Mouse (Mus musculus) liver (tissue): ENCODE measurements at regions not wholly inside any gene's neighbourhood (a gene's known extent, or its start where the extent isn't known, plus 50 kb on each side); places are given as distances from the start of the nearest gene placed in this dataset.

Source experiments
- DNase-seq: peaks from one replicate; pipeline ENCODE4 v3.0.0-alpha.2; 2020; ENCODE audit warnings: mixed read lengths

DNA sequence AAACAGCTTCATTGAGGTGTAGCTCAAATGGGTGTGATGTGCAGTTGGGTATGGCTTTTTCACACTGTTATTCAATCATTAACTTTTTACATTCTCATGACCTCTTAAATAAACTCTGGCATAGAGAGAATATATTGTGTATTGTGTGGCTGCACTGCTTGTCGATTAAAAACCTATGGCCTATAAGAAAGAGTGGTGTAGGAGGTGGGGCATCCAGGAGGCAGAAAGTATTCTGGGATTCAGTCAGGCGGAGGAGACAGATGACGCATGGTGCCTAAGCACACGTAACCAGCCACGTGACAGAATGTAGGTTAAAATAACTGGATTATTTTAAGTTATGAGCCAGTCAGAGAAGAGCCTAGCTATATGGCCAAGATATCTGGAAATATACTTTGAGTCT, 78.2 kb upstream of the Slc16a7 start:
- DNase-seq, result no peak

DNA sequence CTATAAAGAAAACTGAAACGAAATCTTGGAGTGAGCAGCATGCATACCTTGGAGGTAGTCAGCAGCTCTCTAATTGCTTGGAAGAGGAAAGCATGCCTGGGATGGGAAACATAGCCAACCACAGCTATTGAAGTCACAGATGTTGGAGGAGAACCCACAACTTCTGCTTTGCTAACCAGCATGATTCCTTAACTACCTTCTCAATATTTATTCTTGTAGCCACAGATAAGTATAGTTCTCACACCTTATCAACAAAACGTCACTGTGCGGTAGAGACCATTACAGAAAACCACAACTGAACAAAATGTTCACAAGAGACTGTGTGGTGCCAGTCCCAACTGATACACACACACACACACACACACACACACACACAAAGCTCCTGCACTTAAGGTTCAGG, 99.1 kb upstream of the Slc16a7 start:
- no peak for DNase-seq

GRCm38 (mm10) chr10:125490395-125490794, 101.1 kb upstream of the Slc16a7 start:
- DNase-seq, result no peak

DNA sequence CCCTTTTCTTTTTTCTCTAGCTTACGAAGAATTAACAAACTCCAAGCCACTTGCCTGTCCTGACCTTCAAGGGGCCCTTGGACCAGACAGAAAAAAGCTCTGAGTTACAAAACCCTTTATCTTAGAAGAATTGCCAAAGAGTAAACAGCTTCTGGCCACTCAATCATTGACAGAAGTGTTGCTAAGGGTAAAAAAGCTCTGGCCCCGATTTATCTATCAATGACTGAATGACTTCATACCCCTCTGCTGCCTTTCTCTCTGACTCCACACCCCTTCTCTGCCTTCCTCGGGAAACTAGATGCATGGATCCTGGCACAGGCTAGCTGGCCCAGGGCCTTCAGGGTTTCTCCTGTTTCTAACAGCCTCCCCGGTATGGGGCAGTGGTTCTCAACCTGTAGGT, 105.2 kb upstream of the Slc16a7 start:
- DNase-seq, result no peak

- DNase-seq, result no peak
These were observed 109.1 kb upstream of the Slc16a7 start for GRCm38 (mm10) chr10:125498347-125498746.

GRCm38 (mm10) chr10:125500338-125500737, 111.1 kb upstream of the Slc16a7 start:
- no peak for DNase-seq

- DNase-seq, result no peak
These were observed 125.8 kb upstream of the Slc16a7 start for GRCm38 (mm10) chr10:125515026-125515425.

- DNase-seq, result no peak
These were observed 141.6 kb upstream of the Slc16a7 start for GRCm38 (mm10) chr10:125530876-125531275.

- DNase-seq, result no peak
These were observed 149.1 kb upstream of the Slc16a7 start for GRCm38 (mm10) chr10:125538316-125538715.

DNA sequence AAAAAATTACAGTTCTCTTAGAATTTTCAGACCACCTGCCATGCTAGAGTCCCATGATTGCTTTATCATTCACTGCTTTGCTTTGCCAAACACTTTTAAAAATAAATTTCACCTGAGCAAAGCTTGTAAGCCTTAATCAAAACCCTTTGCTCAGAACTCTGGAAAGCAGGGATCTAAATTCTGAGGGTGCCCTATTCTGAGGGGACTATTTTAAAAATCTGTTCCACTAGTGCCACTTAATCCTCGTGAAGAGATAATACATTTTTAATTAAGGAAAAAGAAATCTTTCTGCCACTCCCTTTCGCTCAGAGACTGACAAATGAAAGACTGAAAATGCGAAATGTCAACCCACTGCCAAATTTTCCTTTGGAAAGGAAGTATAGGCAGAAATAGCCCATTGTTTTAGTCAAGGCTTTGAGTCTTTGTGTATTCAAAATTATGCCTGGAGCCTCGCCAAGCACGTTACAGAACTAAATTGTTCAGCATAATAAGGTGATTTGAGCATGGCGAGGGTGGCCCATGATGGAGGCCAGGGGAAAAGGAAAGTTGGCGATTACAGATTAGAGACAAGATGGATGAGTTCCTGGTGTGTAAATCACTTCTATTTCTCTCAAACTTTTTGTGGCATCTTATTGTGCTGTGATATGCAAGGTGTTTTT, 197.4 kb upstream of the Slc16a7 start:
- no peak for DNase-seq

GRCm38 (mm10) chr10:125593006-125593405, 203.7 kb upstream of the Slc16a7 start:
- no peak for DNase-seq

DNA sequence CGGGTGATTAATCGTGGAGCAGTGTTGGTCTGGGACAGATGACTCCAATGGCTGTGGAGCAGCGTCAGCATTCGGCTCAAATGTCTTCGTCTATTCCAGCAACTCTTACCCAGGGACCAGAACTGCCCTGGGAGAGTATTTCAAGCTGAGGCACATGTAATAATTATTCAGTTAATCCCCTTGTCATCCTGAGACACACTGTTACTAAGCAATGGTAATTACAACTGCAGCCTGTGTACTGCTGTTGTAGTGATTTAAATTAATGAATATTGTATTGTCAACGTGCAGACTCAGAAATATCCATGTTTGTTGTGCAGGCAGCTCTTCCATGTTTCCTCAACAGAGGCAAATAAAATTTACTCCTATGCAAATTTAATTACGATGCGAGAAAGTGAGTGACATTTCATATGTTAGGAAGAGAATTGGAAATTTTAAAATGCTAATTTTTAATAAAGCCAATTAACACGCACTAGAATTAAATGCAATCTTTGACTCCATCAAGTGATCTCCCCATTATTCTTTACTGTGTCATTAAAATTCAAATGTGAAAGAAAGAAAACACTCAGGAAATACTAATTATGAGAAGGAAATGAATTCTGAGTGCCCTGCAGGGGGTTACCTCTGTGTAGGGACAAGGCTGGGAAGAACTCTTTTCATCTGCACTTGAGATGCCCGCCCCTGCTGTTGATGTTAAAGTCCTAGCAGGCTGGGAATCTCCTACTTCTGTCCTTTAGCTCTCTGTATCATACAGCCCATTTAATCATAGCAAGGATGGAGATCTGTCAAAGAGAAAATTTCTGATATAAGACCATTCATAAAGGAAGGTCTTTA, 218.7 kb upstream of the Slc16a7 start:
- DNase-seq, result no peak

- DNase-seq, result no peak
These were observed 221.1 kb upstream of the Slc16a7 start for GRCm38 (mm10) chr10:125610353-125610752.

DNA sequence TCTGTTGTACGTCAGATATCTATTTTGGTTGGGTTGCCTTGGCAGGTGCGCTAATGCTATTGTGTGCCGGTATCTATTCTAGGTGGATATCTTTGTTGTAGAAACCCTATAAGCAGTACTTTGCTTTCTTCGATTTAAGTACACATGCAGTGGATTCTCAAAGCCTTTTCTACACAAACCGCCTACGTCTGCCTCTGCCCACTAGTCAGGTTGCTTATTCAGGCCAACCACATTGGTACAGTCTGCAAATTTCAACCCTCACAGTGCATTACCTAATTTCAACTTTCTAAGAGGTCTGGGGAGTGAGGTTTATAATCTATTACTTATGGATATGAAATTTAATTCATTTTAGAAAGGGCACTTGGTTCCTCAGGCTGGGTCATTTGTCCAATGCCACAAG, 223.5 kb upstream of the Slc16a7 start:
- no peak for DNase-seq

DNA sequence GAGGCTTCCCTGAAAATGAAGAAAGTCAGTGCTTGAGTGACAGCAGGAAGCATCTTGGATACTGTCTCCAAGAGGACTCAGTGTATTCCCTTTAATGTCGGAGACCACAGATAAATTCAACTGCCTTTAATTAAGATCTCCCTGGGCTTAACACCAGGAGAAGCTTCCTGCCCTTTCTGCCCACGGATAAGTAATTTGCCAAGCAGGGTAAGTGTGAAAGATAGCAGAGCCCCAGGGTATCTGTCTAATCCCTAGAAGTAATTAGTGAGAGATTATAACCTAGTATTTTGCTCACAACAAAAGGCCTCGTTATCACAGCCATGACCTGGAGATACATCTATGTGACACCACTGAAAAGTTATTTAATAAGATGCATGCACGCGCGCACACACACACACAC, 232.1 kb upstream of the Slc16a7 start:
- no peak for DNase-seq

DNA sequence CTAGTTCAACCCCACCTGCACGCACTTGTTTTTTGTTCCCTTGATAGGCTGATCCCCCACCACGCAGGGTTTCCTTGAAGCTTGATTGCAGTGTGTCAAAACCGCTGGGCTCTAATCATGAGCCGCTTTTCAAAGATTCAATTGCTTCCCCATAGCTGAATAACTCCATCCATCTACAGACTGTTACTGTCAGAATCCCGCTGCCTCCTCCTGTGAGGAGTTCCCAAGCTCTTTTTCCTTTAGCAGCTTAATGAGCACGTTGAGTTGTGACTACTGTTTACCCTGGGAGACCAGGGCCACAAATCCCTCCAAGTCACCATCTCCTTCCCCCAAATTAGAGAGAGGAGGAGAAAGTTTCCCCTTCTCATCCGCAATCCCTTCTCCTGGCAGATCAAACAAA, 234.6 kb upstream of the Slc16a7 start:
- no peak for DNase-seq

DNA sequence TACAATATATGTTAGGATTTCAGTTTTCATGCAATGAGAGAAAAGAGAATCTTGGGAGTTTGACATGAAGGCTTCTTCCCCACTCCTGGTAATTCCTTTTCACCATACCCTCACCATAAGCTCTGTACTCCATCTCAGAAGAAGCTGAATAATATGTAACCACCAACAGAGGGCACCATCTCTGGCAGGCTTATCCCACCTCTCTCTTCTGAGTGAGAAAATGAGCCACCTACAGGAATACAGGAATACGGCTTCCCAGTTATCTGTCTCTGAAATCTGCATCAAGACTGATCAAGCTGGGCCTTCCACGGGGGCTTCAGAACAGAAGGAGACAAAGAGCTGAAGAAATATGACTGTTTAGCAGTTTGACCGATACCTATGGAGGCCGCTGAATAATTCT, 278.6 kb upstream of the Slc16a7 start:
- no peak for DNase-seq

DNA sequence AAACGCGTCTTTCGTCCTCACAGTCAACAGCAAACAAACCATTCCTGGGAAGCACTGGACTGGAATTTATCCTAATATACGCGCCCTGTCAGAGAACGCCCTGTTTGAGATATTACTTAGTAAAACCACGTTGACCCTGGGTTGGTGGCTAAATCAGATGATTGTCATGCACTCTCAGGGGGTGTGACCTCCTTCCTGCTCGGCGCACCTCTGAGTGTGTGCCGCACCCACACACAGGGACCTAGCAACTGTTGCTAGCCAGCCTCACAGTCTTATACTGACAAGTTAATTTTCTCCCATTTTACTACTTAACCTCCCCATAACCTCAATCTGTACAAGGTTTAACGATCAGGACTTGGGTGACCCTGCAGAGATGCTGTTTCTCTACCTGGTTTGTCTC, 284.4 kb upstream of the Slc16a7 start:
- DNase-seq, result no peak

GRCm38 (mm10) chr10:125679644-125680043, 286.3 kb upstream of the Lrig3 start:
- no peak for DNase-seq

GRCm38 (mm10) chr10:125685130-125685529, 280.8 kb upstream of the Lrig3 start:
- DNase-seq, result no peak

- no peak for DNase-seq
These were observed 272.5 kb upstream of the Lrig3 start for GRCm38 (mm10) chr10:125693505-125693904.

DNA sequence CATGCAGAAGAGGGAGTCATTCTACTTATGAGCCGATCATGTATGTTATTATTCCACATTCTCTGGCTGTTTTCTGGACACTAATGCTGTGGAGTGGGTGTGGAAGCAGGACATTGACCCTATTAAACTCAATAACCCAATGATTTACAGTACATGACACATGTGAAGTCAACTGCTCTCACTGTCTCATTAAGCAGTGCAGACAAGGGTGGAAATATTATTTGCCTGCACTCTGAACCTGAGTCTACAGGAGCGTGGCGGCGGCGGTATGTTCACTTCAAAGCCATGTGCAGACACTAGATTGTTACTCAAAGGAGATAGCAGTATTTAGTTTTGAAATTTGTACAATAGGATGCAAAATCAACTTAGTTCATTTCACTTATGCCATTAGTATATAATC, 269.8 kb upstream of the Lrig3 start:
- no peak for DNase-seq

GRCm38 (mm10) chr10:125725077-125725680, 240.8 kb upstream of the Lrig3 start:
- peak; percentile 41 for DNase-seq

- DNase-seq, result peak; percentile 13
These were observed 240.3 kb upstream of the Lrig3 start for GRCm38 (mm10) chr10:125725681-125726139.
